Mouse (Mus musculus): ENCODE results near the gene Apod.
"Not testable (repeated sequence)": the region's sequence is repeated elsewhere in the genome, so short reads cannot be mapped to it uniquely, and the experiment has no call there.

Gene Apod

DNA sequence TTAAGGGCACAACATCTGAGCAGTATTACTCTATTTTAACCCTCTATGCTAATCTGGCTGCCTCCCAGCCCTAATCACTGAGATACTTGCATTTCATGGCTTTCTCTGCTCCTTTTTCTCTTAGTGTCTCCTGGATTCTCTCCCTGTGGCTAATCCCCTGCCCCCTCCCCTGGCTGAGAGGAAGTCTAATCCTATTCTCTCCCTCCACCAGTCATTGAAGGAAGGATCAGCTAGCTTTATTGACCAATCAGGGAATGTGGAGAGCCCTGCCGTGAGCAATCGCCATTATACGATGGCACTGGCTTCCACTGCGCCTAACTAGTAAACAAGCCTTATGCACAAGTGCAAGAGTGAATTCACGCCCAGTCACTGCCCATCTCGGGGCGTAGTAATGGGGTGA is 6.3 kb upstream of the Apod start:
- DNase-seq: no peak

DNA sequence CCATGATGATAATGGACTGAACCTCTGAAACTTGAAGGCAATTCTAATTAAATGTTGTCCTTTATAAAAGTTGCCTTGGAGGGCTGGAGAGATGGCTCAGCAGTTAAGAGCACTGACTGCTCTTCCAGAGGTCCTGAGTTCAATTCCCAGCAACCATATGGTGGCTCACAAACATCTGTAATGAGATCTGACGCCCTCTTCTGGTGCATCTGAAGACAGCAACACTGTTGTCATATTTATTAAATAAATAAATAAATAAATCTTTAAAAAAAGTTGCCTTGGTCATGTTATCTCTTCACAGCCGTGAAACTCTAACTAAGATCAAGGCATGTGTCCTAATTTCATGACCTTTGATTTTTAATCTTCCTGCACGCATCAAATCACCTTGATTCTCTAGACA is 5.1 kb upstream of the Apod start:
- DNase-seq: not testable (repeated sequence)

DNA sequence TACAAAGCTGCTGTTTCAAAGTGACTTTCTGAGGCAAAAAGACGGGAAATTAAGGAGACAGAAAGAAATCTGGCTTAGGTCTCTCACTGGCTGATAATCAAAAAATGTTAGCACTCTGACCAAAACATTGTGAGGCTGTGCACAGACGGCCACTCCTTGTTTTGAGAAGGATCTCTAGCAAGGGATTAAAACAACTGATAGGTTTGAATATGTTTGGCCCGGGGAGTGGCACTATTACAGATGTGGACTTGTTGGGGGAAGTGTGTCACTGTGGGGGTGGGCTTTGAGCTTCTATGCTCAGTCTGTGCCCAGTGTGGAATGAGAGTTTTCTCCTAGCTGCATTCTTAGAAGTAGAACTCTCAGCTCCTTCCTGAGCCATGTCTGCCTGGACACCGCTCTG is 4.7 kb upstream of the Apod start:
- DNase-seq: no peak

DNA sequence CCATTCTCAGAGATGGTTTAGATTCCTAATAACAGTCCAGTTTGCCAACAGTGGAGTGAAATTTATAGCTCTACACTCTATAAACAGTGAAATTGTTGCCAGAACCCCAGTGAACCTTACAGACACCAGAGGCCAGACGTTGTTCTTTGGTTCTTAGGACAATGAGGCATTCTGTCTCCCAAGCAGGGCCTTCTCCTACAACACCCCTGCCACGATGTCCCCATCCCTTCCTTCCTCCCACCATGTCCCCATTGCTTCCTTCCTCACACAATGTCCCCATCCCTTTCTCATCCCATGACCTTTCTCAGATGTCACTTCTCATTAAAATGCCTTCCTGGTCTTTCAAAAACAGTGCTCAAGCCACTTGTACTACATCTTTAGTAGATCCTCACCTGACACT is 3.8 kb upstream of the Apod start:
- DNase-seq: no peak

DNA sequence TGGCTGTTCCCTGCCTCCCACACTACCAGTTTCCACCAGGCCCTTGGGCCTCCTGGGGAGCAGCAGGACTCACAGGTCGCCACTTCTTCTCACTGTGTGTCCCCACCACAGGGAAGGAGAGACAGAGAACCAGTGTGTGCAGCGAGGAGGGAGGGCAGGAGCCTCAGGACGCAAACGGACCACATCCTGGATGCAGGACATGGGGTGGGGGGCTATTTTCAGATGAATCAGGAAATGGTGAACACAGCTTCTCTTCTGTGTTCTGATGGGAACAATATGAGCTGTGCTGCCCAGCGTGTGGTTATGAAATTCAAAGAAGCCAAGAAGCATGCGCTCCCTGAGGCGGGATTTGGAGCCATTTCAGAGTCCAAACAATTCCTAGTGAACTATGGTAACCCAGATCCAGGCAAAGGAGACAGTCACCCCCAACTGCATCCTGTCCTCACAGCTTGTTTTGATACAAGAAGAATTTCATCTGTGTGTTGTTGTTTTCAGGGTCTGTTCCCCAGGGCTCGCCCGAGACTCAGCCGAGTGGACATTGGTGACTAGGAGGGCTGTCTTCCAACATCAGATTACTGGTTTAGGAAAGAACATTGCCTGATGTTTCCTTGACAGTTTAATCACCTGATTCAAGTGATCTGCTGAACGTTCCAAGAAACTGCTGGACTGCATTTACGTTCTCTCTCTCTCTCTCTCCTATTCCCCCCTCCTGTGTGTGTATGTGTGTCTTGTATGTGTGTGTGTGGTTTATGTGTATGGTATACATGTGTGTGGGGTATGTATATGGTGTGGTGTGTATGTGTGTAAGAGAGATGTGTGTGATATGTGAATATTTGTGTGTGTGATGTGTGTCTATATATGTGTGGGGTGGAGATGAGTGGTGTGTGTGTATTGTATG is 1.9 kb upstream of the Apod start:
- peak; percentile 36 for DNase-seq

DNA sequence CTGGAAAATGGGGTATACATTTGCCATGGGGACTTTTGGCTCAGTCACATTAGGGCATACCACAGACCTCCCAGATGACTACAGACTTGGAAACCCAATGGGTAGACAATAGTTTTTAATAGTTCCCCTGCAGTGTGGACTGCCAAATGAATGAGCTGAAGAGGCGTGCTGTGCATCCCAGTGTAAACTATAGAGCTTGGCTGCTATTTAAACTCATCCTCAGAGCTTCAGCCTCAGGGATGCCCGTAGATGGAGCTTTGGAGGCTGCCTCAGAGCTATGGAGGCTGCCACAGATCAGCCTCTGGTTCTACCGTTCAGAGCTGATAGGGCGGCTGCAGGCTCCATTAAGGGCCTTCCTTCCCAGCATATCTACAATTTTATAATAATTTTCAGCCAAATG is 686 bp upstream of the Apod start:
- DNase-seq: no peak

DNA sequence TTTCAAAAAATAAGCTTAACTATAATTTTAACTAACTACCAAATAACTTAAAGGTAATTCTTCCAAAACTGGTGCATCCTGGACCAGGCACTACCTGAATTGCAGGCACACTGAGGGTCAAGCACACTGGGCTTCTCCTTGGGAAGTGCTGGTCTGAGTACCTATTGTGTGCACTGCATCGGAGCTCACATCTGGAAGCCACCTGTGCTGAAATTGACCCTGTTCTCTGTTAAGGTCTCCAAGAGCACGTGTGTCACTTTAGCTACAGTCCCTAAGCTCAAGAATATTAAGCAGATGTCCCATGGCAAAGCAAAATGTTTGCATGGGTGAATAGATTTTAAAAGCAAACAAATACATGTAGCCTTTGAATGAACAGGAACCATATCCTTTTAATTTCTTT is 997 bp downstream of the Apod start:
- DNase-seq: no peak

DNA sequence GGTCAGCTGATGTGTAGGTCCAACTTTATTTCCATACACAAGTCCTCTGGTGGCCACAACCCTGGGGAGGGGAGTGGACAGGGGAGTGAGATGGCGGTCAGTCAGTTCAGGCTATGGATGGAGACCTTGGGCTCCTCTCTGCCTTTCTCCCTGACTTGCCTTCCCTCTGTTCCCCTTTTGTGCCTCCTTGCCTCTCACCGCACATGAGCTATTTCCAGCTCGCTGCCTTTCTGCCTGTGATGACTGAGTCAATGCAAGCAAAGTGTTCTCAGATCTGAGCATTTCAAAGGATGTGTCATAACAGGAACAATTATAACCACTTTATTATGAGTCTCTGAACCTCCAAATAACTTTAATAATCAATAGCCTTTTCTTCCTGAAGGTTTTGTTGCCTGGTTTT is 2.3 kb downstream of the Apod start:
- DNase-seq: no peak

DNA sequence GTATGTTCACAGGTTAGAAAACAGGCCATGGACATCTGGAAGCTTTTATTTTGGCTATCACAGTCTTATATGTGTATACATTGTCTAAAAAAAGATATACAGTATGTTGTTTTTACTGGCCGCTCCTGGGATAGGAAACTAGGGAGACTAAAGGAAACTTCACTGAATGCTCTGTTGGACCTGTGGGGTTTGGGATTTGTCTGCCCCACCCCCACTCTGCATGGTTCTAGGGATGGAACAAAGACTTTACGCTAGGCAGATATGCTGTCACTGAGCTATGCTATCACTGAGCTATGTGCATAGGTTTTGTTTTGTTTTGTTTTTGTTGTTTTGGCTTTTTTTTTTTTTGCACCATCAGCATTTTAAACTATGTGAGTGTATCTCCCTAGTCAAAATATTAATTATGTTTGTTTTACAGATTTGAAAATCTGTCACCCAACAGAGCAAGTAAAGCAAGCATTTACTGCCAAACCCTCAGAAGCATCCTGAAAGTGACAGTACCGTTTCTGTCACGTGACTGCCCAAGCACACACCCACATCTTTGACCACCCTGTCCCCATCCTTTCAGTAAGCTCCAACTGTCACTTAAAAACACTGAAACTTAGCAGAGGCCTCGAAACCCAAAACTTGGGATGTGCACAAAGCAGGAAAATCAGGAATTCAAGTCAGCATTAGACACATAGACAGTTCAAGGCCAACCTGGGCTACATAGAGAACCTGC is 9.2 kb downstream of the Apod start:
- no peak for DNase-seq

DNA sequence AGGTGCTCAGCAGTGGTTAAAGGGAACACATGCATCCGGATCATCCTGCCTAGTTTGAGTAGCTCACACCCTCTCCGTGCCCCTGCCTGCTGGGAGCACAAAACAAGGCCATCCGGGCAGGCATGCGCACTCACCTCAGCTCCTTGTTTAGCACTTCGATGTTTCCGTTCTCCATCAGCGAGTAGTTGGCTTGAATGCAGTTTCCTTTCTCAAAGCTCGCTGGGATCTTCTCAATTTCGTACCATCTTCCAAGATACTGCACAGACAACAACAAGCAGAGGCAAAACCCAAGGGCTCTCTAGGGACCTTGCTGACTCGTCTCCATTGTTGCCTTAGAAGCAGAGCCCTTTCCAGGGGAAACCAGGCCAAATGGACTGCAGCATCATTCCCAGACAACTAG is 11.3 kb downstream of the Apod start:
- peak; percentile 44 for DNase-seq

DNA sequence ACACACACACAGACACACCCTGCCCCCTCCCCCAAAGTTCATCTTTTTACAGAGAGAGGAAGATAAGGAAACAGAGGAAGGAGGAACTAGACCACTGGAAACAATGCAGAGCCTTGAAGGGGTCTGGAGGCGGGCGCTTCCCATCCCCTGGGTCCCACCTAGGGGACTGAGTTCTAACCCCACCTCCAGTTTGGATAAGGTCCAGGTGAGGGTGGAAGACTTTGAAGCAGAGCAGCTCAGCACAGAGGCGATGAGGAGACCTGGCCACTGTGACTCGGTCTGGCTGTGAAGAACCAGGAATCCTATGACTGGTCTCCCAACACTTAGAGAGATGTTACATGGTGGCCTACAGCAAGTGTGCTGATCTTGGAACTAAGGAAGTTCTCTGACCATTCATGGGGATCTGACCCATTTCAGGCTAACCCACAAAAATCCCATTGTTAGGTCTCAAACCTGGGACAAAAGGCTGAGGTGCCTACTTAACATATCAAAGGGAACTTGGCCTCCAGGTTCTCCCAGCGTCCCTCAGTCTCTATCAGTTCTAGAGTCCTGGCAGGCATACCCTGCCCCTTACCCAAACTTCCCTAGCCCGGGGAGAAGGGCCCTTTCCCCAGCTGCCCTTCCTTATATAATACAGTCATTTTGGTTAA is 13.6 kb downstream of the Apod start:
- DNase-seq: no peak

DNA sequence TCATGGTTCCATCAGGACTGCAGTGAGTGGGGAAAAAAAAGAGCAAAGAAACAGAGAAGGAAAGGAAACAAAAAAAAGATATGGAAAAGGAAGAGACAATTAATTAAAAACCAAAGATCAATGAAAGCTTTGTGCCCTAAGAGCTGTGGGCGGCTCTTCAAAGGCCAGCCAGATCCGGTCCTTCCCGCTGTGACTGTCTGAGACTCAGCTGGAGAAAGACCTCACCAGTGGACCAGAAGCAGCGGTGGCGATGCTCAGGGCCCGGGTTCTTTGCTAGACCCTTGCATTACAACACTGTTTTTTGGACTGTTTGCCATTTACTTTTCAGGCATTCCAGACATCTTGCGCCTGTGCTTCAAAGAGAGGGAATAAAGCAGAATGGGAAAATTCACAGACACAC is 14.1 kb downstream of the Apod start:
- no peak for DNase-seq

DNA sequence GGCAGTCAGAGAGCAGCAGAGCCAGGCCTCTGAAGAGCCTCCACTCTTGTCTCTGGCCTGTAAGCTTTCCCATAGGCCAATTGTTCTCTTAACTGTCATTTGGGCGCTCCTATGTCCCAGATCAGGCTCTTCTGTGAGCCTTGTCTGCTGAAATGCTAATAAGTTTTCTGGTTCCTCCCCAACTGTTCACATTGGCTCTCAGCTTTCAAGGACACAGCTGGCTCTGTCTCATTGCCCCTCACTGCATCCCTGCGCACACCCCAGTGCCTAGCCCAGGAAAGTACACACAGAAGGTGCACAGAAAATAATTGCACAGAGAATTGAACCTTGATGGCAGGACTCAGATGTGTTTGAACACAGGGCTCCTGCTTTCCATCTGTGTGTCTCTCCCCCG is 14.7 kb downstream of the Apod start:
- DNase-seq: no peak

DNA sequence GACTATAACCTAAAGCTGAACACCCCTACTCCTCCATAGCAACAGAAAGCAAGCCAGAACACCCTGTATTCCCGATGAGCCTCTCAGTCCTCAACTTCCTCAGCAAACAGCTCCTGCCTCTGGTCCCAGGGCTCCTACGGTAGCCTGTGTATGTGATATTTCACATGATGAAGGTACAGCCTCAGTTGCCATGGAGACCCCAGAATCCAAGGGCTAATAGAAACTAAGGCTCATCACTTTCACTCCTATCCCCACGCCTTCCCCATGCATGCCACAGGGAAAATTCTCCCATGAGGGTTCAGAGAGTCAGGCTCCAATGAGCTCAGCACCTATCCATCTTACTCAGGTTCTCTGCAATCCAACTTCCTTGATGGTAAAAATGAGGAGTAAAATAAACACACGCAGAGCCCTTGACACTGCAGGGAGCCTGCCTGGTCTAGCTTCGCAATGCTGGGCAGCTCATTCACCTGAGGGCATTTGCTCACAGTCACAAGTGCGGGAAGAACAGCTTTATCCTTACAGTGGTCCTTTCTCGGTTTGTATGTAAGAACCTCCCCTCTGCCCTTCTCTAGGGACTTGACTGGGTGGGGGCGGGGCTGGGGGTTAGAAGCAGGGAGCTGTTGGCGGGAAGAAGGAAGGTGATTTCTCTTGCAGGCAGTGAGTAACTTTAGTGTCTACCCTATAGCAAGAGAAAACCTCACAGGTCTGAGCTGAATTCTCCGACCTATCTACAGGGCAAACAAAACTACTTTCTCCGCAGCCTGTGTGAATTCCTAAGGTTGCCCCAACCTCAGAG is 15.2 kb downstream of the Apod start:
- DNase-seq: no peak

DNA sequence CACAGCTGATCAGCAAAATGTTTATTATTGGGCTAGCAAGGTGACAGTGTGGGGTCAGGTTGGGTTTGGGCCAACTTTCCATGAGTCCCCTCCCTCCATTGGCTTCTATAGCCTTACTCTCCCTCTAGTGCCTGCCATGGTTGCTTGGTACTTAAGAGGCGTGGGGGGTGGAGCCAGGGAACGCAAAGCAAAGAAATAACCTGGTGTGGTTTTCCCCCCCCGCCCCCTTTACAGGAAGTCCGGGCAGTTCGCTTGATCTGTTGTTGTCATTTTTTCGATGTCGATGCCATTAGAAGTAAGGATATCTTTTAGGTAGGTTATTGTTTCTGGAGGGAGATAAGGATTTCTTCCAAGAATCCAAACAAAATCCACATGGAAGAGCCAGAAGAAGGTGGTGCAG is 17.5 kb downstream of the Apod start:
- DNase-seq: no peak

DNA sequence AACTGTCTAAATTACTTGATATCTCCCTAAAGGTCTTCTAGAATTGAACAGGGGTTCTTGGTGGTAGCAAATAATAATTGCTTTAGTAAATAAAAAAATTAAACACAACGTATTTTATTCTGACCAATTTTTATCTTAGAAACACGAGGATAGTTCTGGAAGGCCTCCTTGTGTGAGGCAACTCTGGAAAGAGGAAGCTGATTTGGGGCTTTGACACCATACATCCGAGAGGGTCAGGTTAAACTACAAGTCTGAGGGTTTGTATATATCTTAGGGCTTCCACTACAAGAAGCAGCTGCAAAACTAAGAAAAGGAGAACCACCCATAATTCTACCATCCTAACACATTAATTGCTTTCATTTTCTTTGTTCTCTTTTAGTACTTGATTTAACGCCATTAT is 20.8 kb downstream of the Apod start:
- DNase-seq: no peak

DNA sequence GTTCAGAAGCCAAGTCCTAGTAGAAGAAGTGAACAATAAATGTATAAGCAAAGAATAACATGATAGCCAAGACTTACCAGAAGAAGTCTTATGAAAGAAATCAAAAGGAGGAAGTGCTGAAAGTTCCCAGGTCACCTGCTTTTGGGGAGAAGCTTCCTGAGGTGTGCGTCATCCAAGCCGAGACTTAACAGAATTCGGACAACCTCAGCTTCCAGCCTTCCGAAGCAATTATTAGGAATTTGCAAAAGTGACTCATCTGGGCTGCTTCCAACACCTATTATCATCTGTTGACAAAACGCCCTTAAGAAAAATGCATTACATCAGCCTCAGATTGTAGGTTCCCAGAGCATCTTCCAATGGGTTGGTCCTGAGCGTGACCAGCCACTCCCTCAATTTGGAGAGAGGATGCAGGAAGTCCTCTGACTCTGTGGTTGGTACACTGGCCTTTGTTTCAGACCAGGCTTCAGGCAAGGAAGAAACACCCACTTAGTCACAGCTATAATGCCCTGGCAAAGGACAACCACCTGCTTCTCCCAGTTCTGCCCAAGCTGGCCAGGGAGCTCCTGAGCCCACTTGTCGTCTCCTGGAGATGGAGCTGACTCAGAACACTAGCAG is 23.8 kb downstream of the Apod start:
- DNase-seq: peak; percentile 57

DNA sequence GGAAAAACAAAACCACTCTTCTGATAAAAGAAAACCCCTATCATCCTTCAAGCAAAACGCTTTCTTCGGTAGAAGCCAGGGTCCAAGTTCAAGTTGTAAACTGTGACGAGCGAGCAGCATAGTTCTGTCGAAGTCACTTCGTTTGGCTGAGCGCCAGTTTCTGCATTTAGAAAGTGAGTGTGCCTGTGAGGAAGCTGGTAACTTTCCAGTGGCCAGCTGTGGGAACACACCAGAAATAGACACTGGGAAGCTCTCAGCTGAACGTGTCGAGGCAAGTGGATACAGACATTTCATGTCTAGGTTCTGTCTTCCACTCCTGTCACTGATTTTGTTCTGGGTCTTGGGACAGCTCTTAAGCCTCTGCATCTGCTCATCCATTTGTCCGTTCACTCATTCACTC is 24.3 kb downstream of the Apod start:
- DNase-seq: peak; percentile 89

DNA sequence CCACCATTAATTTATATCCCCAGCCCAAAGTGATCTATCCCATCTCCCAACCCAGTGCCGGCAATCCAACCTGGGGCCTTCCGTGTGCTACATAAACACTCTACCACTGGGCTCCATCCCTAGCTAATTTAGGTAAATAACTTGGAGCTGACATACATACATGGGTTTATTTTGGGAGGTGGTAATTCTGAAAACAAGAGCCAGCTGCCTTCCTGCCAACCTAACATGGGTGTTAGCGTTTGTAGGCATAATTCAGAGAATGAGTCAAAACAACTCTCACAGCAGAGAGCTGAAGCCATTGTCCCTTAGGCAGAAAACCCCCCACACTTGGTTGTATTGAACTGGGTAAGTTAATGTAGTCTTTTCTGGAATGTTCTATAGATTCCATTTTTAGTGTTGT is 26.9 kb downstream of the Apod start:
- DNase-seq: no peak

DNA sequence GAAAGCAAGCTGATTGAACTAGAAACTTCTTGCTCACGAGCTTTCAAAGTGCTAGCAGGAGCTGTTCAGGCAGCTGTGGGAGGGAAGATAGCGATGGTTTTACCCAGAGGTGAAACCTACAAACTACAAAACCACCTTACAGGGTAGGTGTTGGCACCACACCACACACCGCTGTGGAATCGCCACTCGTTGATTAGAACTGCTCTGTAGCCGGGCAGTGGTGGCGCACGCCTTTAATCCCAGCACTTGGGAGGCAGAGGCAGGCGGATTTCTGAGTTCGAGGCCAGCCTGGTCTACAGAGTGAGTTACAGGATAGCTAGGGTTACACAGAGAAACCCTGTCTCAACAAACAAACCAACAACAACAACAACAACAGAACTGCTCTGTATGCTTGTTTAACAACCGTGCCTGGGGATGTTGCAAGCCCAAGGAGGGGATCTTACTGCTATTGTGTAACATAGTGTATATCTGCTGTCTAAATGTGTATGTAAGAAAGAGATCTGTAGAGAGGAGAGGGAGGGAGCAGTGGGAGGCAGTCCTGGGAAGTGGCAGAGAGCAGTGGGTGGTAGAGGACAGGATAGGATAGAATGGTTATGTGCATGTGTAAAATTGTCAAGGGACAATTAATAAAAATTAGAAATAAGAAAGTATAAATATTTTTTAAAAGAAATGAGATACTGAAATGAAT is 27.7 kb downstream of the Apod start:
- DNase-seq: no peak

DNA sequence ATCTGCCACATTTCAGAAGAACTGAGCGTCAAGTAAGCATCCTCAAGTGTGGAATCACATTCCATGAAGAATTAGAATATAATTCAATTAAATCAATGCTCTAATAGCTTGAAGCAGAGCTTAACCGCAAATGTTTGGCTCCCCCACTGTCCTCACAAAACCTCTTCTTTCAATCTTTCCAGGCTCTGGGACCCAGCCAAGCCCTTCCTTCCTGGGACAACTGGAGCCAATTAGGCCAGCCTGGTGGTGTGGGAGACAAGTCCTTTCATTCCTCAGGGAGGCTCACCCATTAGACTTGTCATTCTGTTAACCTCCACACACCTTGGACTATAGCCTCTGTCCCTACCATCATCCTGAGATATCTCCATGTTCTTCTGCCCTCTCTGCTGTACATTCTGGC is 32.6 kb downstream of the Apod start:
- peak; percentile 22 for DNase-seq

DNA sequence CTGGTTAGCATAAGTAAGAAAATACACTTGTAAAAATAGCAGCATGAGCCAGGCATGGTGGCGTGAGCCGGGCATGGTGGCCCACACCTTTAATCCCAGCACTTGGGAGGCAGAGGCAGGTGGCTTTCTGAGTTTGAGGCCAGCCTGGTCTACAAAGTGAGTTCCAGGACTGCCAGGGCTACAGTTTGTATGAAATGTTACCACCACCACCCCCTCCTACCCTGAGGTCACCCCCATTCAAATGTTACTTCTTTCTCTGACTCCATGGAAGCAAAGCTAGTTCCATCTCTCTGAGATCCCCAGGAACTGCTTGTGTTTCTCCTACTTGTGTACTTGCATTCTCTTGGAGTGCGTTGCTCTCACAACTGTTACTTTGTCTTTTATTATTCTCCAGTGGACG is 34.4 kb downstream of the Apod start:
- no peak for DNase-seq
